Mouse (Mus musculus): ENCODE data around the gene Slc38a1. TPM values are rescaled to one million over a fixed set of nuclear protein-coding genes. Genes with fewer than 3 reads are reported as not detected.

Slc38a1 gene
- polyA plus RNA-seq, 1 experiment from 2014 or later, result 77.5 TPM

GRCm38 (mm10) chr15:96527686-96528085 is 115.0 kb downstream of the Slc38a1 start:
- Histone ChIP-seq H3K27me3 (ENCODE audit: control insufficient read depth, insufficient read depth, low read length) (no peaks in the 10 kb centered on the region), H3K9me3 (ENCODE audit: control insufficient read depth, low read depth, low read length) (no peaks in the 10 kb centered on the region), H3K27ac (ENCODE audit: low read length) (no peak overlapping the region), H3K4me2 (replicated peaks; ENCODE audit: low read depth, low read length) (no peak overlapping the region), H3K9ac (replicated peaks; ENCODE audit: low read depth, low read length) (no peak overlapping the region), H3K4me3 (ENCODE audit: low read depth, low read length) (no peak overlapping the region), H3K4me1 (ENCODE audit: control insufficient read depth, insufficient read depth, low read length) (no peaks in the 10 kb centered on the region), H3K36me3 (ENCODE audit: control insufficient read depth, insufficient read depth, low read length) (no peaks in the 10 kb centered on the region)
- ATAC-seq (ENCODE audit: insufficient number of reproducible peaks, insufficient read depth, low FRiP score, low read depth), result no peak
- 41% methylated on average over 6 of the region's 6 CpGs for WGBS

- Histone ChIP-seq H3K4me1 (ENCODE audit: control insufficient read depth, insufficient read depth, low read length) (no peaks in the 10 kb centered on the region), H3K9me3 (ENCODE audit: control insufficient read depth, low read depth, low read length) (no peaks in the 10 kb centered on the region), H3K4me3 (ENCODE audit: low read depth, low read length) (no peak overlapping the region), H3K27me3 (ENCODE audit: control insufficient read depth, insufficient read depth, low read length) (no peaks in the 10 kb centered on the region), H3K9ac (replicated peaks; ENCODE audit: low read depth, low read length) (no peak overlapping the region), H3K36me3 (ENCODE audit: control insufficient read depth, insufficient read depth, low read length) (no peaks in the 10 kb centered on the region), H3K27ac (ENCODE audit: low read length) (no peak overlapping the region), H3K4me2 (replicated peaks; ENCODE audit: low read depth, low read length) (no peak overlapping the region)
- WGBS, result 30% methylated on average over 9 of the region's 9 CpGs
- ATAC-seq (ENCODE audit: insufficient number of reproducible peaks, insufficient read depth, low FRiP score, low read depth), result peak; percentile 76
These were observed 118.4 kb downstream of the Slc38a1 start for GRCm38 (mm10) chr15:96524239-96524738.

Other genes with a start within 250 kb of the Slc38a1 start
- gene Scaf11, start 182.1 kb downstream of the Slc38a1 start, polyA plus RNA-seq (2014; fragmentation: Nextera tagmentation; extraction: Ambion mirVana), result 99.5 and 105 TPM in 2 replicates
- 149 and 154 TPM in 2 replicates for gene Slc38a2, start 56.8 kb upstream of the Slc38a1 start, polyA plus RNA-seq (2014; fragmentation: Nextera tagmentation; extraction: Ambion mirVana)

Data from stomach, embryonic 14.5 days (tissue).